Mouse (Mus musculus): ENCODE measurements around the gene Sprr2f. TPM values are rescaled to one million over a fixed set of nuclear protein-coding genes. Genes with fewer than 3 reads are reported as not detected.

Sprr2f gene
- polyA plus RNA-seq, 1 experiment: not detected

- Histone ChIP-seq H3K4me1 (ENCODE audit: control insufficient read depth, insufficient read depth, low read length) (no peaks in the 10 kb centered on the region), H3K4me3 (replicated peaks; ENCODE audit: extremely low read depth, low read depth, low read length) (no peak within 1 kb of the TSS)
- 90% methylated on average over 2 of the region's 2 CpGs for WGBS
- TF ChIP-seq POLR2A (IDR thresholded peaks at IDR 0.05; ENCODE audit: borderline replicate concordance, extremely low read depth, low read depth, low read length) (no peak), CTCF (IDR thresholded peaks at IDR 0.05; ENCODE audit: insufficient read depth, low read length) (no peak)
- no peak for DNase-seq
These were observed 42.7 kb downstream of the Sprr2f start, which contains the start of gene Sprr2i for GRCm38 (mm10) chr3:92407691-92408090. Gene Sprr2i, plus strand, starts transcription at chr3:92407991.

Other genes starting within 250 kb of the Sprr2f start
- not detected in 2 replicates for gene Prr9, start 241.2 kb upstream of the Sprr2f start, polyA plus RNA-seq (2012; rRNA removed)
- 0.14 TPM in 1 of 2 replicates, not detected in the other for gene Lelp1, start 222.4 kb upstream of the Sprr2f start, polyA plus RNA-seq (2012; rRNA removed)
- gene Sprr2a1, start 149.4 kb upstream of the Sprr2f start, polyA plus RNA-seq (2012; rRNA removed): 0.40 and 0.89 TPM in 2 replicates
- 131 and 507 TPM in 2 replicates for gene Sprr2a2, start 149.3 kb upstream of the Sprr2f start, polyA plus RNA-seq (2012; rRNA removed)
- 2.4 and 3.5 TPM in 2 replicates for gene Sprr2a3, start 79.8 kb upstream of the Sprr2f start, polyA plus RNA-seq (2012; rRNA removed)
- gene Sprr2b, start 48.6 kb upstream of the Sprr2f start, polyA plus RNA-seq (2012; rRNA removed): not detected in 2 replicates
- 0.20 TPM in 1 of 2 replicates, not detected in the other for gene Sprr2d, start 26.0 kb upstream of the Sprr2f start, polyA plus RNA-seq (2012; rRNA removed)
- gene Sprr2e, start 13.0 kb upstream of the Sprr2f start, polyA plus RNA-seq (2012; rRNA removed): not detected in 2 replicates
- 0.46 TPM in 1 of 2 replicates, not detected in the other for gene Sprr2h, start 20.5 kb downstream of the Sprr2f start, polyA plus RNA-seq (2012; rRNA removed)
- 1.1 TPM in 1 of 2 replicates, not detected in the other for gene Sprr2i, start 42.8 kb downstream of the Sprr2f start, polyA plus RNA-seq (2012; rRNA removed)
- gene Sprr2j-ps, start 52.9 kb downstream of the Sprr2f start, polyA plus RNA-seq (2012; rRNA removed): 6.1 TPM in 1 of 2 replicates, not detected in the other
- 5.0 and 6.3 TPM in 2 replicates for gene Gm9774, start 64.2 kb downstream of the Sprr2f start, polyA plus RNA-seq (2012; rRNA removed)
- gene Sprr2k, start 67.4 kb downstream of the Sprr2f start, polyA plus RNA-seq (2012; rRNA removed): 1.1 TPM in 1 of 2 replicates, not detected in the other
- gene Sprr1b, start 73.6 kb downstream of the Sprr2f start, polyA plus RNA-seq (2012; rRNA removed): 48.2 TPM in 1 of 2 replicates, not detected in the other
- 0.12 and 568 TPM in 2 replicates for gene Sprr3, start 93.5 kb downstream of the Sprr2f start, polyA plus RNA-seq (2012; rRNA removed)
- gene Sprr1a, start 120.7 kb downstream of the Sprr2f start, polyA plus RNA-seq (2012; rRNA removed): 5.1 and 220 TPM in 2 replicates
- not detected in 2 replicates for gene Sprr4, start 135.3 kb downstream of the Sprr2f start, polyA plus RNA-seq (2012; rRNA removed)
- gene 2310046K23Rik, start 169.3 kb downstream of the Sprr2f start, polyA plus RNA-seq (2012; rRNA removed): 2.3 TPM in 1 of 2 replicates, not detected in the other
- 0.16 and 0.24 TPM in 2 replicates for gene Ivl, start 208.5 kb downstream of the Sprr2f start, polyA plus RNA-seq (2012; rRNA removed)
- gene Smcp, start 223.8 kb downstream of the Sprr2f start, polyA plus RNA-seq (2012; rRNA removed): 0.92 TPM in 1 of 2 replicates, not detected in the other
- 1.3 TPM in 1 of 2 replicates, not detected in the other for gene 2210017I01Rik, start 242.3 kb downstream of the Sprr2f start, polyA plus RNA-seq (2012; rRNA removed)